Mouse (Mus musculus): Measurements from ENCODE around the gene Cacnb2. TPM values are rescaled to one million over a fixed set of nuclear protein-coding genes. Genes with fewer than 3 reads are reported as not detected.

Cacnb2 gene
- total and polyA plus RNA-seq, 2 experiments from 2014 or later: 10.9 to 28.7 TPM

- ATAC-seq (ENCODE audit: low FRiP score): no peak
- H3K4me2 ChIP-seq (ENCODE audit: low read depth, low read length, poor library complexity, severe bottlenecking): no peak overlapping the region
- H3K9me3 ChIP-seq (ENCODE audit: low read length): no peaks in the 10 kb centered on the region
- peaks cover 17% of the 10 kb centered on the region for H3K36me3 ChIP-seq (ENCODE audit: insufficient read depth, low read length)
- 85% methylated on average over 4 of the region's 4 CpGs for WGBS
- DNase-seq (ENCODE audit: low spot score): no peak
- no peaks in the 10 kb centered on the region for H3K27me3 ChIP-seq (ENCODE audit: insufficient read depth, low read length)
- no peaks in the 10 kb centered on the region for H3K4me1 ChIP-seq (ENCODE audit: insufficient read depth, low read length)
- no peak overlapping the region for H3K4me3 ChIP-seq (ENCODE audit: low read depth, low read length)
- no peak overlapping the region for H3K27ac ChIP-seq (ENCODE audit: low read depth, low read length)
- no peak overlapping the region for H3K9ac ChIP-seq (replicated peaks; ENCODE audit: low read length, poor library complexity, severe bottlenecking)
- TF ChIP-seq CTCF (IDR thresholded peaks at IDR 0.05): no peak
These were observed 386.5 kb downstream of the Cacnb2 start for GRCm38 (mm10) chr2:14989350-14989749.

GRCm38 (mm10) chr2:14992531-14992930, 389.6 kb downstream of the Cacnb2 start:
- ATAC-seq (ENCODE audit: low FRiP score): no peak
- no peak for DNase-seq (ENCODE audit: low spot score)
- Histone ChIP-seq H3K9me3 (ENCODE audit: low read length) (no peaks in the 10 kb centered on the region), H3K4me3 (ENCODE audit: low read depth, low read length) (no peak overlapping the region), H3K27me3 (ENCODE audit: insufficient read depth, low read length) (no peaks in the 10 kb centered on the region), H3K9ac (replicated peaks; ENCODE audit: low read length, poor library complexity, severe bottlenecking) (no peak overlapping the region), H3K36me3 (ENCODE audit: insufficient read depth, low read length) (peaks cover 3% of the 10 kb centered on the region; the same call in 1 of the 2 replicates), H3K4me2 (ENCODE audit: low read depth, low read length, poor library complexity, severe bottlenecking) (no peak overlapping the region), H3K4me1 (ENCODE audit: insufficient read depth, low read length) (no peaks in the 10 kb centered on the region), H3K27ac (ENCODE audit: low read depth, low read length) (no peak overlapping the region)
- TF ChIP-seq CTCF (IDR thresholded peaks at IDR 0.05): no peak
- 94% methylated on average over 4 of the region's 4 CpGs for WGBS

DNA sequence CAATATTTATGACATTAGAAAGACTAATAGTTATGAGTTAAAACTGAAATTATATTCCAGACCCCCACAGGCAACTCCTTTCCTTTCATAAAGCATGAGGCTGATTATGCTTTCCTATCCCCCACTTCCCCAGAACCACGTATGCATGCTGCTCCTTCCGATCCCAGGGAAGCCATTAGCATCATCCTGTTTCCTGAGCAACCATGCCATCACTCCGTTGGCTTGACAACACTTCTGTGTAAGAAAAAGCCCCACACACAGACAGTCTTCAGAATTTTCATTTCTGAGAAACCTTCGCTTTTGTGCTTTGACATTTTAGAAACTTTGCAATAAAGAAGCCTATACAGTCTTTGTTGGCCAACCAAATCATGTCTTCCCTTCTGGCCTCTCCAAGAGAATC, 393.1 kb downstream of the Cacnb2 start:
- Histone ChIP-seq H3K9ac (replicated peaks; ENCODE audit: low read length, poor library complexity, severe bottlenecking) (no peak overlapping the region), H3K4me3 (ENCODE audit: low read depth, low read length) (no peak overlapping the region), H3K27me3 (ENCODE audit: insufficient read depth, low read length) (no peaks in the 10 kb centered on the region), H3K27ac (ENCODE audit: low read depth, low read length) (no peak overlapping the region), H3K4me1 (ENCODE audit: insufficient read depth, low read length) (no peaks in the 10 kb centered on the region), H3K4me2 (ENCODE audit: low read depth, low read length, poor library complexity, severe bottlenecking) (no peak overlapping the region), H3K9me3 (ENCODE audit: low read length) (no peaks in the 10 kb centered on the region), H3K36me3 (ENCODE audit: insufficient read depth, low read length) (peaks cover 6% of the 10 kb centered on the region; the same call in 1 of the 2 replicates)
- ATAC-seq (ENCODE audit: low FRiP score) (no peak), DNase-seq (ENCODE audit: low spot score) (peak; percentile 33)
- 62% methylated on average over 4 of the region's 4 CpGs for WGBS
- TF ChIP-seq CTCF (IDR thresholded peaks at IDR 0.05): no peak

DNA sequence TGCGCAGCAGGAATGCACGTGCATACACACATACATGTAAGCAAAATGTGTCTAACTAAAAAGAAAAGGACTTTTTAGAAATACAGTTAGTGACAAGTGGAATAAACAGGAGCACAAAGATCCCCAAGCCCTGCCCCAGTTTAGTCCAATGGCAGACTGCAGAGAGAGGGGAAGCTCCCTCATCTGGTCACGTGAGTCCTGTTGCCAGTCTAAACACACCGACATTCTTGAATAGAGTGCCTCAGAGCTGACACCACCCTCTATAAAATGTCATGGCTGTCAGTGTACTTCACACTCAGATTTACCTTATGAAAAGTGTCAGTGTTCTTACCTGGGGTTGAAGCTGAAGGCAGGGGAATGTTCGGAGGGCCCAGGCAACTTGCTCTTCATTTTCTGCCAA, 394.9 kb downstream of the Cacnb2 start:
- H3K4me3 ChIP-seq (ENCODE audit: low read depth, low read length): no peak overlapping the region
- WGBS: 85% methylated on average over 5 of the region's 5 CpGs
- H3K9me3 ChIP-seq (ENCODE audit: low read length): no peaks in the 10 kb centered on the region
- DNase-seq (ENCODE audit: low spot score): no peak
- H3K4me2 ChIP-seq (ENCODE audit: low read depth, low read length, poor library complexity, severe bottlenecking): no peak overlapping the region
- no peaks in the 10 kb centered on the region for H3K27me3 ChIP-seq (ENCODE audit: insufficient read depth, low read length)
- no peak overlapping the region for H3K27ac ChIP-seq (ENCODE audit: low read depth, low read length)
- peaks cover 3% of the 10 kb centered on the region; the same call in 1 of the 2 replicates for H3K36me3 ChIP-seq (ENCODE audit: insufficient read depth, low read length)
- TF ChIP-seq CTCF (IDR thresholded peaks at IDR 0.05): no peak
- no peak for ATAC-seq (ENCODE audit: low FRiP score)
- no peaks in the 10 kb centered on the region for H3K4me1 ChIP-seq (ENCODE audit: insufficient read depth, low read length)
- no peak overlapping the region for H3K9ac ChIP-seq (replicated peaks; ENCODE audit: low read length, poor library complexity, severe bottlenecking)

DNA sequence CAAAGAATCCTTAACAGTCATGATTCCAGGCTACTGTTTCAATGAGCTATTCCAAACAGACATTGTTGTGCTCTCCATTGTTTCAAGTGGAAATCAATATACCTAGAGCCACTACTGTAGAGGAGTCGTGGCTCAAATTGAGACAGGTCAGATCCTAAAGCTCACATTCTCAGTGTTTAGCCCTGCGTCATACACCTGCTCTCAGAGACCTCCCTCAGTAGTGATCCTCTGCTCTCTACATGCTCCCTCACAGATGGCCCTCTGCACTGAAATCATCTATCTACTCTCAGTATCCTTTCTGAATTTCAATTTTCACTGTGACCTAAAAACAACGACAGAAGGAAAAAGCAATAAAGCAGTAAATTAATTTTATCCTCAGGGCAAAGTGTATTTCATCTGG, 404.6 kb downstream of the Cacnb2 start:
- 83% methylated on average over 3 of the region's 3 CpGs for WGBS

GRCm38 (mm10) chr2:15008072-15008471, 405.2 kb downstream of the Cacnb2 start:
- WGBS: 85% methylated on average over 1 of the region's 1 CpGs
- Histone ChIP-seq H3K4me2 (ENCODE audit: low read depth, low read length, poor library complexity, severe bottlenecking) (no peak overlapping the region), H3K36me3 (ENCODE audit: insufficient read depth, low read length) (0 out of 2 replicates have a peak, but pooled peaks cover 4% of the 10 kb centered on the region), H3K27me3 (ENCODE audit: insufficient read depth, low read length) (no peaks in the 10 kb centered on the region), H3K4me1 (ENCODE audit: insufficient read depth, low read length) (no peaks in the 10 kb centered on the region), H3K4me3 (ENCODE audit: low read depth, low read length) (no peak overlapping the region), H3K27ac (ENCODE audit: low read depth, low read length) (no peak overlapping the region), H3K9me3 (ENCODE audit: low read length) (no peaks in the 10 kb centered on the region), H3K9ac (replicated peaks; ENCODE audit: low read length, poor library complexity, severe bottlenecking) (no peak overlapping the region)
- TF ChIP-seq CTCF (IDR thresholded peaks at IDR 0.05): no peak
- DNase-seq (ENCODE audit: low spot score) (no peak), ATAC-seq (ENCODE audit: low FRiP score) (no peak)

More for the DNA sequence above, 404.6 kb downstream of the Cacnb2 start:
- Histone ChIP-seq H3K9me3 (ENCODE audit: low read length) (no peaks in the 10 kb centered on the region), H3K27ac (ENCODE audit: low read depth, low read length) (no peak overlapping the region), H3K4me3 (ENCODE audit: low read depth, low read length) (no peak overlapping the region), H3K4me2 (ENCODE audit: low read depth, low read length, poor library complexity, severe bottlenecking) (no peak overlapping the region), H3K9ac (replicated peaks; ENCODE audit: low read length, poor library complexity, severe bottlenecking) (no peak overlapping the region), H3K27me3 (ENCODE audit: insufficient read depth, low read length) (no peaks in the 10 kb centered on the region), H3K4me1 (ENCODE audit: insufficient read depth, low read length) (no peaks in the 10 kb centered on the region), H3K36me3 (ENCODE audit: insufficient read depth, low read length) (0 out of 2 replicates have a peak, but pooled peaks cover 4% of the 10 kb centered on the region)
- DNase-seq (ENCODE audit: low spot score): peak; percentile 3
- 0 out of 2 replicates have a peak, but pooled peaks have one; percentile 41 for ATAC-seq (ENCODE audit: low FRiP score)
- no peak for TF ChIP-seq CTCF (IDR thresholded peaks at IDR 0.05)

Data from midbrain, postnatal 0 days (tissue).